Mouse (Mus musculus) embryonic facial prominence, embryonic 14.5 days (tissue): ENCODE measurements at regions not wholly inside any gene's neighbourhood (a gene's known extent, or its start where the extent isn't known, plus 50 kb on each side); places are given as distances from the start of the nearest gene placed in this dataset.

Experiments
- ATAC-seq: fragments of 200-750 bp; cut with Nextera tagmentation; 2 replicates; pipeline ENCODE4 v1.8.0; 2017; ENCODE audit warnings: low read depth, moderate number of reproducible peaks, moderate TSS enrichment
- DNase-seq: peaks from one replicate; pipeline ENCODE4 v3.0.0-alpha.2; 2015; ENCODE audit warnings: low spot score
- H3K27ac ChIP-seq: fragments of 300-500 bp; sonication (generic); replicated peaks from 2 replicates; pipeline ENCODE4 v1.5.1; 2014; ENCODE audit warnings: low read depth, mild to moderate bottlenecking, low read length, moderate library complexity
- H3K27me3 ChIP-seq: fragments of 300-500 bp; sonication (generic); replicated peaks from 2 replicates; pipeline ENCODE4 v1.6.1; 2014; ENCODE audit warnings: low read length; ENCODE audit not compliant: control insufficient read depth, insufficient read depth
- H3K36me3 ChIP-seq: fragments of 300-500 bp; sonication (generic); 2 replicates; pipeline ENCODE4 v1.6.1; 2014; ENCODE audit warnings: low read length, mixed read lengths; ENCODE audit not compliant: control insufficient read depth, insufficient read depth
- H3K4me1 ChIP-seq: fragments of 300-500 bp; sonication (generic); 2 replicates; pipeline ENCODE4 v1.6.1; 2014; ENCODE audit warnings: antibody characterized with exemption, low read length; ENCODE audit not compliant: control insufficient read depth, insufficient read depth
- H3K4me2 ChIP-seq: fragments of 300-500 bp; sonication (generic); 2 replicates; pipeline ENCODE4 v1.6.1; 2014; ENCODE audit warnings: low read depth, mild to moderate bottlenecking, low read length, moderate library complexity, mixed read lengths
- H3K4me3 ChIP-seq: fragments of 300-500 bp; sonication (generic); 2 replicates; pipeline ENCODE4 v1.5.1; 2014; ENCODE audit warnings: low read depth, mild to moderate bottlenecking, low read length
- H3K9ac ChIP-seq: fragments of 300-500 bp; sonication (generic); 2 replicates; pipeline ENCODE4 v1.6.1; 2014; ENCODE audit warnings: low read depth, mild to moderate bottlenecking, low read length, moderate library complexity, mixed read lengths
- H3K9me3 ChIP-seq: fragments of 300-500 bp; sonication (generic); 2 replicates; pipeline ENCODE4 v1.6.1; 2016; ENCODE audit warnings: low read length; ENCODE audit not compliant: control insufficient read depth
- WGBS: fragments of 180-500 bp; shearing (Covaris S2); extraction: QIAGEN DNeasy Blood & Tissue Kit; methylation state at CpG from one replicate; pipeline ENCODE4 v1.1.7; 2014; 5-methylcytosine and 5-hydroxymethylcytosine counted together

- WGBS, result 39% methylated on average over 11 of the region's 11 CpGs
- peak; percentile 47; the same call in 1 of the 2 replicates for ATAC-seq
Observed at GRCm38 (mm10) chr14:76610429-76611378, 54.0 kb upstream of the Serp2 start.

More at GRCm38 (mm10) chr14:76610429-76611378, 54.0 kb upstream of the Serp2 start:
- Histone ChIP-seq H3K27me3 (no peaks in the 10 kb centered on the region), H3K4me3 (no peak overlapping the region), H3K27ac (no peak overlapping the region), H3K9me3 (no peaks in the 10 kb centered on the region), H3K9ac (no peak overlapping the region), H3K36me3 (no peaks in the 10 kb centered on the region), H3K4me2 (no peak overlapping the region), H3K4me1 (peaks cover 15% of the 10 kb centered on the region)
- DNase-seq, result no peak
